Mouse (Mus musculus) heart, embryonic 15.5 days (tissue): ENCODE data around the gene Dpf2. TPM values are rescaled to one million over a fixed set of nuclear protein-coding genes. Genes with fewer than 3 reads are reported as not detected.

Experiments used
- ATAC-seq: fragments of 200-750 bp; cut with Nextera tagmentation; replicated peaks from 2 replicates; pipeline ENCODE4 v1.8.0; 2017; ENCODE audit warnings: low read depth, moderate TSS enrichment; ENCODE audit not compliant: insufficient number of reproducible peaks, insufficient read depth, low FRiP score
- H3K27ac ChIP-seq: fragments of 300-500 bp; sonication (generic); 2 replicates; pipeline ENCODE4 v1.5.1; 2015; ENCODE audit warnings: mild to moderate bottlenecking, inconsistent platforms
- H3K27me3 ChIP-seq: fragments of 300-500 bp; sonication (generic); 2 replicates; pipeline ENCODE4 v1.6.1; 2015; ENCODE audit warnings: inconsistent platforms
- H3K36me3 ChIP-seq: fragments of 300-500 bp; sonication (generic); 2 replicates; pipeline ENCODE4 v1.6.1; 2015; ENCODE audit warnings: mild to moderate bottlenecking, inconsistent platforms
- H3K4me1 ChIP-seq: fragments of 300-500 bp; sonication (generic); replicated peaks from 2 replicates; pipeline ENCODE4 v1.6.1; 2015; ENCODE audit warnings: inconsistent platforms
- H3K4me2 ChIP-seq: fragments of 300-500 bp; sonication (generic); 2 replicates; pipeline ENCODE4 v1.6.1; 2015; ENCODE audit warnings: inconsistent platforms, mild to moderate bottlenecking, moderate library complexity
- H3K4me3 ChIP-seq: fragments of 300-500 bp; sonication (generic); 2 replicates; pipeline ENCODE4 v1.5.1; 2015; ENCODE audit warnings: mild to moderate bottlenecking, inconsistent platforms
- H3K9ac ChIP-seq: fragments of 300-500 bp; sonication (generic); 2 replicates; pipeline ENCODE4 v1.6.1; 2015; ENCODE audit warnings: mild to moderate bottlenecking, inconsistent platforms
- H3K9me3 ChIP-seq: fragments of 300-500 bp; sonication (generic); replicated peaks from 2 replicates; pipeline ENCODE4 v1.6.1; 2016; ENCODE audit warnings: inconsistent platforms
- WGBS: fragments of 180-500 bp; shearing (Covaris S2); methylation state at CpG from one replicate; pipeline ENCODE4 v1.1.7; 2015; ENCODE audit warnings: mixed read lengths; 5-methylcytosine and 5-hydroxymethylcytosine counted together
- polyA plus RNA-seq: library from polyadenylated mRNA; unstranded; fragments of >200 nt; fragmentation: Nextera tagmentation; extraction: Ambion mirVana; gene quantifications from 2 replicates; pipeline ENCODE4 v1.2.1, GENCODE M21; 2015

The Dpf2 gene
- polyA plus RNA-seq, 1 experiment from 2014 or later = 81.9 TPM

- H3K4me2 ChIP-seq = 0 out of 2 replicates have a peak overlapping the region, but pooled peaks have one; percentile 25
- peak overlapping the region; percentile 67 for H3K27ac ChIP-seq
- H3K4me1 ChIP-seq = peaks cover 45% of the 10 kb centered on the region
- H3K9me3 ChIP-seq = no peaks in the 10 kb centered on the region
- 0 out of 2 replicates have a peak, but pooled peaks cover 4% of the 10 kb centered on the region for H3K36me3 ChIP-seq
- H3K27me3 ChIP-seq = no peaks in the 10 kb centered on the region
- 37% methylated on average over 5 of the region's 5 CpGs for WGBS
- no peak for ATAC-seq
- no peak overlapping the region for H3K9ac ChIP-seq
- H3K4me3 ChIP-seq = no peak overlapping the region
These were observed 22.9 kb upstream of the Dpf2 start for GRCm38 (mm10) chr19:5935691-5936090.

GRCm38 (mm10) chr19:5935266-5935665, 22.5 kb upstream of the Dpf2 start:
- Histone ChIP-seq H3K27me3 (no peaks in the 10 kb centered on the region), H3K4me3 (no peak overlapping the region), H3K4me1 (peaks cover 42% of the 10 kb centered on the region), H3K36me3 (0 out of 2 replicates have a peak, but pooled peaks cover 4% of the 10 kb centered on the region), H3K4me2 (0 out of 2 replicates have a peak overlapping the region, but pooled peaks have one; percentile 25), H3K9ac (no peak overlapping the region), H3K27ac (peak overlapping the region; percentile 67), H3K9me3 (no peaks in the 10 kb centered on the region)
- WGBS = 11% methylated on average over 3 of the region's 3 CpGs
- peak; percentile 83 for ATAC-seq

GRCm38 (mm10) chr19:5929634-5930596, 17.1 kb upstream of the Dpf2 start:
- H3K4me2 ChIP-seq = no peak overlapping the region

GRCm38 (mm10) chr19:5928546-5928945, 15.7 kb upstream of the Dpf2 start:
- H3K36me3 ChIP-seq = no peaks in the 10 kb centered on the region
- ATAC-seq = no peak
- no peak overlapping the region for H3K4me2 ChIP-seq
- no peaks in the 10 kb centered on the region for H3K9me3 ChIP-seq
- no peaks in the 10 kb centered on the region for H3K27me3 ChIP-seq
- no peak overlapping the region for H3K9ac ChIP-seq
- peaks cover 36% of the 10 kb centered on the region for H3K4me1 ChIP-seq
- 59% methylated on average over 3 of the region's 3 CpGs for WGBS
- H3K4me3 ChIP-seq = no peak overlapping the region
- H3K27ac ChIP-seq = no peak overlapping the region

More at GRCm38 (mm10) chr19:5929634-5930596, 17.1 kb upstream of the Dpf2 start:
- Histone ChIP-seq H3K27me3 (no peaks in the 10 kb centered on the region), H3K9ac (no peak overlapping the region), H3K4me3 (no peak overlapping the region), H3K4me1 (peaks cover 36% of the 10 kb centered on the region), H3K36me3 (no peaks in the 10 kb centered on the region), H3K9me3 (no peaks in the 10 kb centered on the region), H3K27ac (peak overlapping the region; percentile 68)
- no peak; the same call in 1 of the 2 replicates for ATAC-seq
- 49% methylated on average over 14 of the region's 14 CpGs for WGBS

GRCm38 (mm10) chr19:5928104-5928503, 15.3 kb upstream of the Dpf2 start:
- no peaks in the 10 kb centered on the region for H3K9me3 ChIP-seq
- no peak overlapping the region for H3K27ac ChIP-seq
- no peaks in the 10 kb centered on the region for H3K36me3 ChIP-seq
- H3K4me2 ChIP-seq = no peak overlapping the region
- H3K4me1 ChIP-seq = peaks cover 37% of the 10 kb centered on the region
- H3K9ac ChIP-seq = no peak overlapping the region
- H3K4me3 ChIP-seq = no peak overlapping the region
- H3K27me3 ChIP-seq = no peaks in the 10 kb centered on the region
- ATAC-seq = no peak
- 73% methylated on average over 6 of the region's 6 CpGs for WGBS

- Histone ChIP-seq H3K4me1 (peaks cover 43% of the 10 kb centered on the region), H3K27ac (no peak overlapping the region), H3K36me3 (no peaks in the 10 kb centered on the region), H3K9me3 (no peaks in the 10 kb centered on the region), H3K4me2 (no peak overlapping the region), H3K27me3 (no peaks in the 10 kb centered on the region), H3K9ac (no peak overlapping the region), H3K4me3 (no peak overlapping the region)
- WGBS = 73% methylated on average over 8 of the region's 8 CpGs
- no peak for ATAC-seq
These were observed 14.7 kb upstream of the Dpf2 start for GRCm38 (mm10) chr19:5927532-5927931.

- 82% methylated on average over 11 of the region's 11 CpGs for WGBS
- ATAC-seq = no peak
- H3K9ac ChIP-seq = no peak overlapping the region
- H3K27ac ChIP-seq = no peak overlapping the region
- no peak overlapping the region for H3K4me3 ChIP-seq
- H3K4me1 ChIP-seq = peaks cover 48% of the 10 kb centered on the region
- no peaks in the 10 kb centered on the region for H3K9me3 ChIP-seq
- no peak overlapping the region for H3K4me2 ChIP-seq
- H3K27me3 ChIP-seq = no peaks in the 10 kb centered on the region
- no peaks in the 10 kb centered on the region for H3K36me3 ChIP-seq
These were observed 14.2 kb upstream of the Dpf2 start for GRCm38 (mm10) chr19:5927026-5927425.

- ATAC-seq = no peak
- Histone ChIP-seq H3K4me3 (peak overlapping the region; percentile 65), H3K9ac (peak overlapping the region; percentile 67), H3K36me3 (no peaks in the 10 kb centered on the region), H3K4me2 (peak overlapping the region; percentile 84), H3K27me3 (no peaks in the 10 kb centered on the region), H3K4me1 (peaks cover 54% of the 10 kb centered on the region), H3K9me3 (no peaks in the 10 kb centered on the region), H3K27ac (peak overlapping the region; percentile 85)
- 21% methylated on average over 11 of the region's 11 CpGs for WGBS
These were observed 12.6 kb upstream of the Dpf2 start for GRCm38 (mm10) chr19:5925311-5925855.

GRCm38 (mm10) chr19:5924713-5925093, 11.9 kb upstream of the Dpf2 start, which contains the start of gene Cdc42ep2:
Gene Cdc42ep2, minus strand, starts transcription at chr19:5924816.
- Histone ChIP-seq H3K27me3 (no peaks in the 10 kb centered on the region), H3K36me3 (no peaks in the 10 kb centered on the region), H3K4me3 (peak within 1 kb of the TSS; percentile 65), H3K27ac (peak within 1 kb of the TSS; percentile 85), H3K4me1 (peaks cover 49% of the 10 kb centered on the region), H3K9ac (peak within 1 kb of the TSS; percentile 67), H3K9me3 (no peaks in the 10 kb centered on the region), H3K4me2 (peak within 1 kb of the TSS; percentile 84)
- peak; percentile 92 for ATAC-seq
- under 1% methylated on average over 18 of the region's 18 CpGs for WGBS

- peak; percentile 68 for ATAC-seq
- H3K4me1 ChIP-seq = peaks cover 44% of the 10 kb centered on the region
- H3K27me3 ChIP-seq = no peaks in the 10 kb centered on the region
- WGBS = under 1% methylated on average over 38 of the region's 38 CpGs
- peak overlapping the region; percentile 65 for H3K4me3 ChIP-seq
- peak overlapping the region; percentile 67 for H3K9ac ChIP-seq
- no peaks in the 10 kb centered on the region for H3K9me3 ChIP-seq
- H3K4me2 ChIP-seq = peak overlapping the region; percentile 84
- no peaks in the 10 kb centered on the region for H3K36me3 ChIP-seq
- H3K27ac ChIP-seq = peak overlapping the region; percentile 85
These were observed 11.3 kb upstream of the Dpf2 start for GRCm38 (mm10) chr19:5923990-5924712.

- Histone ChIP-seq H3K27ac (peak overlapping the region; percentile 32; the same call in 1 of the 2 replicates), H3K4me3 (peak overlapping the region; percentile 65), H3K27me3 (no peaks in the 10 kb centered on the region), H3K4me2 (peak overlapping the region; percentile 84), H3K4me1 (peaks cover 32% of the 10 kb centered on the region), H3K9ac (peak overlapping the region; percentile 39; the same call in 1 of the 2 replicates), H3K36me3 (peaks cover 4% of the 10 kb centered on the region; the same call in 1 of the 2 replicates), H3K9me3 (no peaks in the 10 kb centered on the region)
- ATAC-seq = no peak
- WGBS = 91% methylated on average over 3 of the region's 3 CpGs
These were observed 10.2 kb upstream of the Dpf2 start for GRCm38 (mm10) chr19:5922963-5923362.
